Mouse (Mus musculus) stomach, postnatal 0 days (tissue): ENCODE data around the gene Dctn1. TPM values are rescaled to one million over a fixed set of nuclear protein-coding genes. Genes with fewer than 3 reads are reported as not detected.

ENCODE experiments used
- ATAC-seq: fragments of 200-750 bp; cut with Nextera tagmentation; 2 replicates; pipeline ENCODE4 v1.8.0; 2017; ENCODE audit not compliant: low FRiP score, low TSS enrichment
- DNase-seq: peaks from one replicate; pipeline ENCODE4 v3.0.0-alpha.2; 2016; ENCODE audit warnings: low spot score
- H3K27ac ChIP-seq: fragments of 300-500 bp; sonication (generic); replicated peaks from 2 replicates; pipeline ENCODE4 v1.5.1; 2014; ENCODE audit warnings: mild to moderate bottlenecking, control low read depth
- H3K27me3 ChIP-seq: fragments of 300-500 bp; sonication (generic); 2 replicates; pipeline ENCODE4 v1.6.1; 2014; ENCODE audit warnings: low read length; ENCODE audit not compliant: control insufficient read depth, insufficient read depth
- H3K36me3 ChIP-seq: fragments of 300-500 bp; sonication (generic); 2 replicates; pipeline ENCODE4 v1.6.1; 2014; ENCODE audit warnings: low read length, mixed read lengths; ENCODE audit not compliant: control insufficient read depth, insufficient read depth
- H3K4me1 ChIP-seq: fragments of 300-500 bp; sonication (generic); replicated peaks from 2 replicates; pipeline ENCODE4 v1.6.1; 2014; ENCODE audit warnings: antibody characterized with exemption; ENCODE audit not compliant: control insufficient read depth, insufficient read depth
- H3K4me2 ChIP-seq: fragments of 300-500 bp; sonication (generic); replicated peaks from 2 replicates; pipeline ENCODE4 v1.6.1; 2014; ENCODE audit warnings: low read depth, mild to moderate bottlenecking, control low read depth, moderate library complexity
- H3K4me3 ChIP-seq: fragments of 300-500 bp; sonication (generic); 2 replicates; pipeline ENCODE4 v1.5.1; 2014; ENCODE audit warnings: low read depth, low read length, control low read depth
- H3K9ac ChIP-seq: fragments of 300-500 bp; sonication (generic); 2 replicates; pipeline ENCODE4 v1.6.1; 2014; ENCODE audit warnings: mild to moderate bottlenecking, low read length, control low read depth, mixed read lengths
- H3K9me3 ChIP-seq: fragments of 300-500 bp; sonication (generic); 2 replicates; pipeline ENCODE4 v1.6.1; 2016; ENCODE audit warnings: low read length; ENCODE audit not compliant: control insufficient read depth
- CTCF ChIP-seq: IDR thresholded peaks from 2 replicates; pipeline ENCODE4 v1.5.1; 2016; ENCODE audit warnings: antibody characterized with exemption, low read depth, mild to moderate bottlenecking, moderate library complexity
- EP300 ChIP-seq: optimal IDR thresholded peaks from 2 replicates; pipeline ENCODE3; 2016; ENCODE audit warnings: antibody characterized with exemption
- WGBS: fragments of 180-500 bp; shearing (Covaris S2); extraction: QIAGEN DNeasy Blood & Tissue Kit; methylation state at CpG from one replicate; pipeline ENCODE4 v1.1.7; 2014; 5-methylcytosine and 5-hydroxymethylcytosine counted together
- polyA plus RNA-seq: library from polyadenylated mRNA; unstranded; fragments of >200 nt; fragmentation: Nextera tagmentation; extraction: Ambion mirVana; gene quantifications from 2 replicates; pipeline ENCODE4 v1.2.1, GENCODE M21; 2015

The Dctn1 gene
- polyA plus RNA-seq, 1 experiment from 2014 or later: 43.5 TPM

GRCm38 (mm10) chr6:83124851-83125312, 40.8 kb upstream of the Dctn1 start:
- Histone ChIP-seq H3K9me3 (no peaks in the 10 kb centered on the region), H3K4me2 (peak overlapping the region; percentile 91), H3K9ac (peak overlapping the region; percentile 75), H3K27ac (no peak overlapping the region), H3K36me3 (no peaks in the 10 kb centered on the region), H3K27me3 (no peaks in the 10 kb centered on the region), H3K4me3 (peak overlapping the region; percentile 80), H3K4me1 (no peaks in the 10 kb centered on the region; the same call in none of the 2 replicates)
- ATAC-seq (peak; percentile 22), DNase-seq (peak; percentile 91)
- TF ChIP-seq CTCF: no peak
- no peak for TF ChIP-seq EP300
- WGBS: under 1% methylated on average over 30 of the region's 30 CpGs

- ATAC-seq: no peak
- TF ChIP-seq EP300 (no peak), CTCF (no peak)
- 23% methylated on average over 5 of the region's 5 CpGs for WGBS
Observed at GRCm38 (mm10) chr6:83125331-83125730, 40.4 kb upstream of the Dctn1 start, which contains the start of gene Ino80b. Gene Ino80b (minus strand): TSS chr6:83125431.

GRCm38 (mm10) chr6:83127419-83127818, 38.3 kb upstream of the Dctn1 start:
- Histone ChIP-seq H3K27ac (no peak overlapping the region), H3K4me2 (no peak overlapping the region), H3K9me3 (no peaks in the 10 kb centered on the region), H3K36me3 (no peaks in the 10 kb centered on the region), H3K27me3 (no peaks in the 10 kb centered on the region), H3K9ac (no peak overlapping the region), H3K4me1 (no peaks in the 10 kb centered on the region; the same call in none of the 2 replicates), H3K4me3 (no peak overlapping the region)
- no peak for DNase-seq
- TF ChIP-seq CTCF (peak; percentile 56), EP300 (no peak)
- WGBS: 97% methylated on average over 5 of the region's 5 CpGs
- no peak for ATAC-seq

More at GRCm38 (mm10) chr6:83125331-83125730, 40.4 kb upstream of the Dctn1 start, which contains the start of gene Ino80b:
- no peak for DNase-seq
- Histone ChIP-seq H3K9me3 (no peaks in the 10 kb centered on the region), H3K9ac (peak within 1 kb of the TSS; percentile 75), H3K4me3 (peak within 1 kb of the TSS; percentile 80), H3K4me1 (no peaks in the 10 kb centered on the region; the same call in none of the 2 replicates), H3K27ac (no peak within 1 kb of the TSS), H3K27me3 (no peaks in the 10 kb centered on the region), H3K4me2 (peak within 1 kb of the TSS; percentile 91), H3K36me3 (no peaks in the 10 kb centered on the region)

- no peak overlapping the region for H3K9ac ChIP-seq
- ATAC-seq: peak; percentile 49
Observed at GRCm38 (mm10) chr6:83131469-83132034, 34.2 kb upstream of the Dctn1 start.

GRCm38 (mm10) chr6:83132176-83132919, 33.4 kb upstream of the Dctn1 start:
- H3K27me3 ChIP-seq: no peaks in the 10 kb centered on the region
- no peak for ATAC-seq
- TF ChIP-seq CTCF: no peak
- no peak for TF ChIP-seq EP300
- H3K27ac ChIP-seq: no peak overlapping the region
- no peaks in the 10 kb centered on the region for H3K36me3 ChIP-seq
- H3K4me2 ChIP-seq: no peak overlapping the region
- H3K9me3 ChIP-seq: no peaks in the 10 kb centered on the region
- 73% methylated on average over 9 of the region's 9 CpGs for WGBS
- no peak for DNase-seq
- H3K4me3 ChIP-seq: no peak overlapping the region
- H3K9ac ChIP-seq: no peak overlapping the region
- H3K4me1 ChIP-seq: no peaks in the 10 kb centered on the region; the same call in none of the 2 replicates

More at GRCm38 (mm10) chr6:83131469-83132034, 34.2 kb upstream of the Dctn1 start:
- H3K9me3 ChIP-seq: no peaks in the 10 kb centered on the region
- TF ChIP-seq EP300 (no peak), CTCF (no peak)
- peak; percentile 54 for DNase-seq
- no peaks in the 10 kb centered on the region; the same call in none of the 2 replicates for H3K4me1 ChIP-seq
- H3K4me3 ChIP-seq: no peak overlapping the region
- H3K27me3 ChIP-seq: no peaks in the 10 kb centered on the region
- H3K36me3 ChIP-seq: no peaks in the 10 kb centered on the region
- H3K27ac ChIP-seq: peak overlapping the region; percentile 71; the same call in 1 of the 2 replicates
- no peak overlapping the region for H3K4me2 ChIP-seq
- WGBS: 35% methylated on average over 6 of the region's 6 CpGs

- Histone ChIP-seq H3K9ac (no peak overlapping the region), H3K4me1 (peaks cover 2% of the 10 kb centered on the region), H3K36me3 (no peaks in the 10 kb centered on the region), H3K27me3 (no peaks in the 10 kb centered on the region), H3K4me3 (no peak overlapping the region), H3K9me3 (no peaks in the 10 kb centered on the region), H3K4me2 (no peak overlapping the region), H3K27ac (peak overlapping the region; percentile 99)
- no peak for DNase-seq
- no peak for ATAC-seq
- no peak for TF ChIP-seq CTCF
- TF ChIP-seq EP300: no peak
- WGBS: 62% methylated on average over 3 of the region's 3 CpGs
Observed at GRCm38 (mm10) chr6:83134226-83134625, 31.5 kb upstream of the Dctn1 start.
